Mouse (Mus musculus): ENCODE data around the gene Slc24a3. TPM values are rescaled to one million over a fixed set of nuclear protein-coding genes. Genes with fewer than 3 reads are reported as not detected.

Gene Slc24a3
- total and polyA plus RNA-seq, 2 experiments = 0.09 to 0.33 TPM

GRCm38 (mm10) chr2:145342956-145343355, 175.4 kb downstream of the Slc24a3 start:
- H3K36me3 ChIP-seq (ENCODE audit: control insufficient read depth, insufficient read depth, low read length) = no peaks in the 10 kb centered on the region
- no peak overlapping the region for H3K4me3 ChIP-seq (ENCODE audit: insufficient read depth, low read depth, low read length)
- no peaks in the 10 kb centered on the region for H3K4me1 ChIP-seq (ENCODE audit: control insufficient read depth, insufficient read depth, low read length)
- DNase-seq (ENCODE audit: extremely low read depth, low read depth, low spot score) = no peak
- H3K79me2 ChIP-seq (ENCODE audit: control insufficient read depth, insufficient read depth, low read length) = no peaks in the 10 kb centered on the region
- WGBS = 74% methylated on average over 4 of the region's 4 CpGs
- H3K27ac ChIP-seq (replicated peaks; ENCODE audit: insufficient read depth, low read depth, low read length) = no peak overlapping the region
- TF ChIP-seq CTCF (IDR thresholded peaks at IDR 0.05; ENCODE audit: low read depth, low read length) = no peak
- no peak for TF ChIP-seq POLR2A (IDR thresholded peaks at IDR 0.05; ENCODE audit: extremely low read depth, insufficient read depth, low read length)
- H3K9ac ChIP-seq (ENCODE audit: low read depth, low read length) = no peak overlapping the region
- H3K27me3 ChIP-seq (ENCODE audit: control insufficient read depth, insufficient read depth, low read length) = no peaks in the 10 kb centered on the region

GRCm38 (mm10) chr2:145344521-145344920, 177.0 kb downstream of the Slc24a3 start:
- H3K9ac ChIP-seq (ENCODE audit: low read depth, low read length) = no peak overlapping the region
- DNase-seq (ENCODE audit: extremely low read depth, low read depth, low spot score) = no peak
- WGBS = 93% methylated on average over 1 of the region's 1 CpGs
- H3K4me3 ChIP-seq (ENCODE audit: insufficient read depth, low read depth, low read length) = no peak overlapping the region
- TF ChIP-seq POLR2A (IDR thresholded peaks at IDR 0.05; ENCODE audit: extremely low read depth, insufficient read depth, low read length) (no peak), CTCF (IDR thresholded peaks at IDR 0.05; ENCODE audit: low read depth, low read length) (no peak)
- no peaks in the 10 kb centered on the region for H3K79me2 ChIP-seq (ENCODE audit: control insufficient read depth, insufficient read depth, low read length)
- no peak overlapping the region for H3K27ac ChIP-seq (replicated peaks; ENCODE audit: insufficient read depth, low read depth, low read length)
- no peaks in the 10 kb centered on the region for H3K27me3 ChIP-seq (ENCODE audit: control insufficient read depth, insufficient read depth, low read length)
- no peaks in the 10 kb centered on the region for H3K4me1 ChIP-seq (ENCODE audit: control insufficient read depth, insufficient read depth, low read length)
- H3K36me3 ChIP-seq (ENCODE audit: control insufficient read depth, insufficient read depth, low read length) = no peaks in the 10 kb centered on the region

- Histone ChIP-seq H3K27me3 (ENCODE audit: control insufficient read depth, insufficient read depth, low read length) (no peaks in the 10 kb centered on the region), H3K27ac (replicated peaks; ENCODE audit: insufficient read depth, low read depth, low read length) (no peak overlapping the region), H3K36me3 (ENCODE audit: control insufficient read depth, insufficient read depth, low read length) (no peaks in the 10 kb centered on the region), H3K9ac (ENCODE audit: low read depth, low read length) (no peak overlapping the region), H3K4me3 (ENCODE audit: insufficient read depth, low read depth, low read length) (no peak overlapping the region), H3K4me1 (ENCODE audit: control insufficient read depth, insufficient read depth, low read length) (no peaks in the 10 kb centered on the region), H3K79me2 (ENCODE audit: control insufficient read depth, insufficient read depth, low read length) (no peaks in the 10 kb centered on the region)
- 90% methylated on average over 1 of the region's 1 CpGs for WGBS
- no peak for DNase-seq (ENCODE audit: extremely low read depth, low read depth, low spot score)
- TF ChIP-seq POLR2A (IDR thresholded peaks at IDR 0.05; ENCODE audit: extremely low read depth, insufficient read depth, low read length) = no peak
- TF ChIP-seq CTCF (IDR thresholded peaks at IDR 0.05; ENCODE audit: low read depth, low read length) = no peak
Measured at GRCm38 (mm10) chr2:145353801-145354200, 186.2 kb downstream of the Slc24a3 start.

- WGBS = 82% methylated on average over 6 of the region's 6 CpGs
- TF ChIP-seq POLR2A (IDR thresholded peaks at IDR 0.05; ENCODE audit: extremely low read depth, insufficient read depth, low read length) (no peak), CTCF (IDR thresholded peaks at IDR 0.05; ENCODE audit: low read depth, low read length) (no peak)
Measured at GRCm38 (mm10) chr2:145358236-145358942, 190.8 kb downstream of the Slc24a3 start.

GRCm38 (mm10) chr2:145363604-145364003, 196.1 kb downstream of the Slc24a3 start:
- no peaks in the 10 kb centered on the region for H3K79me2 ChIP-seq (ENCODE audit: control insufficient read depth, insufficient read depth, low read length)
- no peak for DNase-seq (ENCODE audit: extremely low read depth, low read depth, low spot score)
- H3K9ac ChIP-seq (ENCODE audit: low read depth, low read length) = no peak overlapping the region
- no peak overlapping the region for H3K27ac ChIP-seq (replicated peaks; ENCODE audit: insufficient read depth, low read depth, low read length)
- H3K4me3 ChIP-seq (ENCODE audit: insufficient read depth, low read depth, low read length) = no peak overlapping the region
- no peaks in the 10 kb centered on the region for H3K36me3 ChIP-seq (ENCODE audit: control insufficient read depth, insufficient read depth, low read length)
- no peaks in the 10 kb centered on the region for H3K27me3 ChIP-seq (ENCODE audit: control insufficient read depth, insufficient read depth, low read length)
- WGBS = 69% methylated on average over 2 of the region's 2 CpGs
- TF ChIP-seq CTCF (IDR thresholded peaks at IDR 0.05; ENCODE audit: low read depth, low read length) = no peak
- TF ChIP-seq POLR2A (IDR thresholded peaks at IDR 0.05; ENCODE audit: extremely low read depth, insufficient read depth, low read length) = no peak
- no peaks in the 10 kb centered on the region for H3K4me1 ChIP-seq (ENCODE audit: control insufficient read depth, insufficient read depth, low read length)

More at GRCm38 (mm10) chr2:145358236-145358942, 190.8 kb downstream of the Slc24a3 start:
- Histone ChIP-seq H3K9ac (ENCODE audit: low read depth, low read length) (no peak overlapping the region), H3K4me3 (ENCODE audit: insufficient read depth, low read depth, low read length) (no peak overlapping the region), H3K27ac (replicated peaks; ENCODE audit: insufficient read depth, low read depth, low read length) (no peak overlapping the region), H3K27me3 (ENCODE audit: control insufficient read depth, insufficient read depth, low read length) (no peaks in the 10 kb centered on the region), H3K36me3 (ENCODE audit: control insufficient read depth, insufficient read depth, low read length) (no peaks in the 10 kb centered on the region), H3K79me2 (ENCODE audit: control insufficient read depth, insufficient read depth, low read length) (no peaks in the 10 kb centered on the region), H3K4me1 (ENCODE audit: control insufficient read depth, insufficient read depth, low read length) (no peaks in the 10 kb centered on the region)
- no peak for DNase-seq (ENCODE audit: extremely low read depth, low read depth, low spot score)

- WGBS = 77% methylated on average over 2 of the region's 2 CpGs
- Histone ChIP-seq H3K27me3 (ENCODE audit: control insufficient read depth, insufficient read depth, low read length) (no peaks in the 10 kb centered on the region), H3K4me3 (ENCODE audit: insufficient read depth, low read depth, low read length) (no peak overlapping the region), H3K27ac (replicated peaks; ENCODE audit: insufficient read depth, low read depth, low read length) (no peak overlapping the region), H3K4me1 (ENCODE audit: control insufficient read depth, insufficient read depth, low read length) (no peaks in the 10 kb centered on the region), H3K36me3 (ENCODE audit: control insufficient read depth, insufficient read depth, low read length) (no peaks in the 10 kb centered on the region), H3K9ac (ENCODE audit: low read depth, low read length) (no peak overlapping the region), H3K79me2 (ENCODE audit: control insufficient read depth, insufficient read depth, low read length) (no peaks in the 10 kb centered on the region)
- TF ChIP-seq CTCF (IDR thresholded peaks at IDR 0.05; ENCODE audit: low read depth, low read length) (no peak), POLR2A (IDR thresholded peaks at IDR 0.05; ENCODE audit: extremely low read depth, insufficient read depth, low read length) (no peak)
- DNase-seq (ENCODE audit: extremely low read depth, low read depth, low spot score) = no peak
Measured at GRCm38 (mm10) chr2:145368701-145369100, 201.1 kb downstream of the Slc24a3 start.

Data from liver, adult 2 months (tissue).